Mouse (Mus musculus) embryonic fibroblast, embryonic 13.5 days (primary cell): Measurements from ENCODE around the gene Pten.

Experiments
- CTCF ChIP-seq: IDR thresholded peaks from 2 replicates; pipeline ENCODE4 v1.5.1; 2011; ENCODE audit warnings: mild to moderate bottlenecking, control low read depth, low read length, moderate library complexity, borderline replicate concordance; ENCODE audit not compliant: insufficient read depth
- POLR2A ChIP-seq: IDR thresholded peaks from 2 replicates; pipeline ENCODE4 v1.6.1; 2011; ENCODE audit warnings: low read depth, mild to moderate bottlenecking, control low read depth, low read length, moderate library complexity

GRCm38 (mm10) chr19:32723817-32724216 is 33.5 kb upstream of the Pten start:
- TF ChIP-seq POLR2A: no peak
- no peak for TF ChIP-seq CTCF
